Mouse (Mus musculus) megakaryocyte, adult 5-6 weeks (primary cell): ENCODE measurements around the gene Cmtr1. TPM values are rescaled to one million over a fixed set of nuclear protein-coding genes. Genes with fewer than 3 reads are reported as not detected.

Source experiments
- ATAC-seq: 2 replicates; pipeline ENCODE4 v1.8.0; 2016; ENCODE audit warnings: mild to moderate bottlenecking, inconsistent platforms; ENCODE audit not compliant: poor library complexity, severe bottlenecking
- total RNA-seq, 2 experiments: library from RNA; stranded (forward) in 1 of 2; stranded (reverse) in 1 of 2; fragments of 153-499, 151-499 nt in 1 of 2; fragments of 221-1000, 200-1000 nt in 1 of 2; gene quantifications; 2 replicates each; pipeline versions ENCODE4 v1.2.3 to v1.2.4; 2015 to 2017

Gene Cmtr1
- total RNA-seq, 2 experiments from 2014 or later, result 31.4 to 307 TPM

- ATAC-seq, result no peak
These were observed 70.3 kb downstream of the Cmtr1 start for GRCm38 (mm10) chr17:29730510-29731265.

GRCm38 (mm10) chr17:29731266-29731952 is 71.0 kb downstream of the Cmtr1 start:
- no peak for ATAC-seq

DNA sequence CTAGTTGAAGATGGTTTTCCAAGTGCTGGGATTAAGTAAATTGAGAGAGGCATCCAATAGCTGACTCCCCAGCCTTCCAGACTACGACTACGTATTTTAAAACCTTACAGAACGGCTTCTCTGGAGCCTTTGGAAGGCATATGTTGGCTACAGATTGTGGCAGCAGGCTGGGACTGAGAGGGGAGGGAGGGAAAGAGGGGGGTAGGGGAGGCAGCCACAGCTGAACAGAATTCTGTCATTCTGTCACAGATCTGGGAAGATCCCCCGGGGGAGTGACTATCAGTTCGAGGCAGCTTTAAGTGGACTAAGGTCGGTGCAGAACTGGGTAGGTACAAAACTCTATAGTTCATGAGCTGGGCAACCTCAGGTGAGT is 71.5 kb downstream of the Cmtr1 start:
- no peak for ATAC-seq

GRCm38 (mm10) chr17:29732522-29732921 is 72.1 kb downstream of the Cmtr1 start:
- ATAC-seq, result no peak

GRCm38 (mm10) chr17:29736448-29737014 is 76.1 kb downstream of the Cmtr1 start:
- no peak for ATAC-seq

- no peak for ATAC-seq
These were observed 77.7 kb downstream of the Cmtr1 start for GRCm38 (mm10) chr17:29737849-29738804.

DNA sequence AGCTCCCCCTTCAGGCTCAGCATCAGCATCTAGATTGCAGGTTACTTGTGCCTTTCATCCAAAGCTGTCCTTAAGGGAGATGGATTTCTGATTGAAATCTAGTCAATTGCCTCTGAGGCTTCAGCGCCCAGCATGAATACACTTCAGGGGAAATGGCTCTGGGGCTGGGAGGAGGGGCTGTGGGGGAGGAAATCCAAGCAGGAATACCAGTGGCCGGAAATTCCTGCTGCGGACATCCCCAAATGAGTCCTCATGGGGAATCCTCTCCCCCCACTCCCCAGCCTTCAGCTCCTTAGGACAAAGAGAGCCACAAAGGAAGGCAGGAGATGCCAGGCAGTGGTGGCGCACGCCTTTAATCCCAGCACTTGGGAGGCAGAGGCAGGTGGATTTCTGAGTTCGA is 87.1 kb downstream of the Cmtr1 start:
- ATAC-seq, result no peak

DNA sequence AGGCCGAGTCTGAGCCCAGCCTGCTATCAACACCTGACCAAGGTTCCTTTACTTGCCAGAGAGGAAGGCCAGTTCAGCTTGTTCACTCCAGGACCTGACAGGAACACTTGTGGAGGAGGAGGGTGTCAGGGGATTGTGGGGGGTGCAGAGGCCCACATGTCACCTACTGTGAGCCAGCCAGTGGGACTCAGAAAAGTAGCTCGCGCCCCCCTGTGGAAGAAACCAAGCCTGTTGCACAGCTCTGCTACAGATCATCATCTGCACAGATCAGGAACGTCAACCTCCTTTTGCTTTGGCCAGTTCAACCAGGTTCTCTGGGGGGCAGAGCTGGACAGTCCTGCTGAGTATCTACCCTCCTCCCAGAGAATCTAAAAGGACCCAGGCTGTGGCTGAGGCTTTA is 94.1 kb downstream of the Cmtr1 start:
- ATAC-seq, result no peak

Other genes with a start within 250 kb of the Cmtr1 start
- 65.2 and 66.9 TPM in 2 replicates for gene Pim1, start 169.8 kb upstream of the Cmtr1 start, total RNA-seq (2015)
- gene Pim1, start 169.8 kb upstream of the Cmtr1 start, total RNA-seq (2017), result 155 and 168 TPM in 2 replicates
- not detected in 2 replicates for gene Gm17657, start 111.0 kb upstream of the Cmtr1 start, total RNA-seq (2015)
- gene Gm17657, start 111.0 kb upstream of the Cmtr1 start, total RNA-seq (2017), result not detected in 2 replicates
- gene Tbc1d22b, start 110.8 kb upstream of the Cmtr1 start, total RNA-seq (2015), result 11.3 and 11.5 TPM in 2 replicates
- gene Tbc1d22b, start 110.8 kb upstream of the Cmtr1 start, total RNA-seq (2017), result 4.9 and 6.8 TPM in 2 replicates
- not detected in 2 replicates for gene Tmem217, start 108.2 kb upstream of the Cmtr1 start, total RNA-seq (2015)
- gene Tmem217, start 108.2 kb upstream of the Cmtr1 start, total RNA-seq (2017), result 0.18 and 0.65 TPM in 2 replicates
- gene Rnf8, start 45.8 kb upstream of the Cmtr1 start, total RNA-seq (2015), result 17.5 and 24.2 TPM in 2 replicates
- 28.1 and 31.8 TPM in 2 replicates for gene Rnf8, start 45.8 kb upstream of the Cmtr1 start, total RNA-seq (2017)
- 1.7 and 2.1 TPM in 2 replicates for gene Gm28043, start 45.7 kb upstream of the Cmtr1 start, total RNA-seq (2015)
- 9.3 and 11.6 TPM in 2 replicates for gene Gm28043, start 45.7 kb upstream of the Cmtr1 start, total RNA-seq (2017)
- gene Ccdc167, start 56.4 kb downstream of the Cmtr1 start, total RNA-seq (2015), result 14.0 and 17.2 TPM in 2 replicates
- gene Ccdc167, start 56.4 kb downstream of the Cmtr1 start, total RNA-seq (2017), result 8.9 and 11.5 TPM in 2 replicates